Mouse (Mus musculus): ENCODE data around the gene Spock3. TPM values are rescaled to one million over a fixed set of nuclear protein-coding genes. Genes with fewer than 3 reads are reported as not detected.
A peak's percentile ranks its signal among the peaks of the same experiment; 100 is the strongest.

Spock3 gene
- polyA plus RNA-seq (2014; fragmentation: Nextera tagmentation; extraction: Ambion mirVana): 18.1 and 20.8 TPM in 2 replicates

- WGBS: 43% methylated on average over 2 of the region's 2 CpGs
- Histone ChIP-seq H3K4me1 (replicated peaks; ENCODE audit: control insufficient read depth, insufficient read depth, low read length) (no peaks in the 10 kb centered on the region), H3K27ac (ENCODE audit: low read depth, low read length) (0 out of 2 replicates have a peak within 1 kb of the TSS, but pooled peaks have one; percentile 42), H3K4me2 (replicated peaks; ENCODE audit: low read depth, low read length) (peak within 1 kb of the TSS; percentile 93), H3K9ac (ENCODE audit: low read depth, low read length) (peak within 1 kb of the TSS; percentile 75), H3K27me3 (ENCODE audit: control insufficient read depth, insufficient read depth, low read length) (no peaks in the 10 kb centered on the region), H3K9me3 (ENCODE audit: control insufficient read depth, low read length) (no peaks in the 10 kb centered on the region), H3K36me3 (ENCODE audit: control insufficient read depth, insufficient read depth, low read length) (no peaks in the 10 kb centered on the region), H3K4me3 (ENCODE audit: low read depth, low read length) (peak within 1 kb of the TSS; percentile 64)
- ATAC-seq (ENCODE audit: low FRiP score): no peak
- no peak for DNase-seq (ENCODE audit: low spot score)
Observed at GRCm38 (mm10) chr8:62950709-62951108, at the start of gene Spock3. Spock3 (plus strand) TSS chr8:62951009.

- whole genome bisulfite sequencing: under 1% methylated on average over 39 of the region's 50 CpGs
- Histone ChIP-seq H3K9ac (ENCODE audit: low read depth, low read length) (peak overlapping the region; percentile 75), H3K4me2 (replicated peaks; ENCODE audit: low read depth, low read length) (peak overlapping the region; percentile 93), H3K4me1 (replicated peaks; ENCODE audit: control insufficient read depth, insufficient read depth, low read length) (no peaks in the 10 kb centered on the region), H3K9me3 (ENCODE audit: control insufficient read depth, low read length) (no peaks in the 10 kb centered on the region), H3K27me3 (ENCODE audit: control insufficient read depth, insufficient read depth, low read length) (no peaks in the 10 kb centered on the region), H3K36me3 (ENCODE audit: control insufficient read depth, insufficient read depth, low read length) (no peaks in the 10 kb centered on the region), H3K4me3 (ENCODE audit: low read depth, low read length) (peak overlapping the region; percentile 64), H3K27ac (ENCODE audit: low read depth, low read length) (0 out of 2 replicates have a peak overlapping the region, but pooled peaks have one; percentile 42)
- DNase-seq (ENCODE audit: low spot score) (peak; percentile 68), ATAC-seq (ENCODE audit: low FRiP score) (peak; percentile 92)
Observed at GRCm38 (mm10) chr8:62951173-62952134, 645 bp downstream of the Spock3 start.

- Histone ChIP-seq H3K4me1 (replicated peaks; ENCODE audit: control insufficient read depth, insufficient read depth, low read length) (no peaks in the 10 kb centered on the region), H3K27me3 (ENCODE audit: control insufficient read depth, insufficient read depth, low read length) (no peaks in the 10 kb centered on the region), H3K9ac (ENCODE audit: low read depth, low read length) (no peak overlapping the region), H3K27ac (ENCODE audit: low read depth, low read length) (no peak overlapping the region), H3K9me3 (ENCODE audit: control insufficient read depth, low read length) (no peaks in the 10 kb centered on the region), H3K36me3 (ENCODE audit: control insufficient read depth, insufficient read depth, low read length) (no peaks in the 10 kb centered on the region), H3K4me2 (replicated peaks; ENCODE audit: low read depth, low read length) (peak overlapping the region; percentile 93), H3K4me3 (ENCODE audit: low read depth, low read length) (peak overlapping the region; percentile 64)
- no peak for ATAC-seq (ENCODE audit: low FRiP score)
- 23% methylated on average over 3 of the region's 3 CpGs for WGBS
- peak; percentile 29 for DNase-seq (ENCODE audit: low spot score)
Observed at GRCm38 (mm10) chr8:62952481-62952880, 1.7 kb downstream of the Spock3 start.

- H3K4me1 ChIP-seq (replicated peaks; ENCODE audit: control insufficient read depth, insufficient read depth, low read length): no peaks in the 10 kb centered on the region
- H3K4me2 ChIP-seq (replicated peaks; ENCODE audit: low read depth, low read length): no peak overlapping the region
- H3K27me3 ChIP-seq (ENCODE audit: control insufficient read depth, insufficient read depth, low read length): no peaks in the 10 kb centered on the region
- no peak for ATAC-seq (ENCODE audit: low FRiP score)
- 92% methylated on average over 3 of the region's 3 CpGs for WGBS
- H3K9me3 ChIP-seq (ENCODE audit: control insufficient read depth, low read length): no peaks in the 10 kb centered on the region
- H3K36me3 ChIP-seq (ENCODE audit: control insufficient read depth, insufficient read depth, low read length): no peaks in the 10 kb centered on the region
- H3K9ac ChIP-seq (ENCODE audit: low read depth, low read length): no peak overlapping the region
- no peak overlapping the region for H3K27ac ChIP-seq (ENCODE audit: low read depth, low read length)
- no peak overlapping the region for H3K4me3 ChIP-seq (ENCODE audit: low read depth, low read length)
- DNase-seq (ENCODE audit: low spot score): no peak
Observed at GRCm38 (mm10) chr8:62962608-62963007, 11.8 kb downstream of the Spock3 start.

- Histone ChIP-seq H3K27me3 (ENCODE audit: control insufficient read depth, insufficient read depth, low read length) (no peaks in the 10 kb centered on the region), H3K4me1 (replicated peaks; ENCODE audit: control insufficient read depth, insufficient read depth, low read length) (no peaks in the 10 kb centered on the region), H3K4me2 (replicated peaks; ENCODE audit: low read depth, low read length) (no peak overlapping the region), H3K36me3 (ENCODE audit: control insufficient read depth, insufficient read depth, low read length) (no peaks in the 10 kb centered on the region), H3K4me3 (ENCODE audit: low read depth, low read length) (no peak overlapping the region), H3K9me3 (ENCODE audit: control insufficient read depth, low read length) (no peaks in the 10 kb centered on the region), H3K27ac (ENCODE audit: low read depth, low read length) (no peak overlapping the region), H3K9ac (ENCODE audit: low read depth, low read length) (no peak overlapping the region)
- WGBS: 63% methylated on average over 2 of the region's 2 CpGs
- DNase-seq (ENCODE audit: low spot score): no peak
- ATAC-seq (ENCODE audit: low FRiP score): no peak
Observed at GRCm38 (mm10) chr8:62969802-62970372, 19.1 kb downstream of the Spock3 start.

- ATAC-seq (ENCODE audit: low FRiP score): no peak
Observed at GRCm38 (mm10) chr8:63088984-63089383, 138.2 kb downstream of the Spock3 start.

GRCm38 (mm10) chr8:63098200-63098599, 147.4 kb downstream of the Spock3 start:
- Histone ChIP-seq H3K4me3 (ENCODE audit: low read depth, low read length) (no peak overlapping the region), H3K27ac (ENCODE audit: low read depth, low read length) (no peak overlapping the region), H3K36me3 (ENCODE audit: control insufficient read depth, insufficient read depth, low read length) (no peaks in the 10 kb centered on the region), H3K9ac (ENCODE audit: low read depth, low read length) (no peak overlapping the region), H3K4me2 (replicated peaks; ENCODE audit: low read depth, low read length) (no peak overlapping the region), H3K27me3 (ENCODE audit: control insufficient read depth, insufficient read depth, low read length) (no peaks in the 10 kb centered on the region), H3K9me3 (ENCODE audit: control insufficient read depth, low read length) (no peaks in the 10 kb centered on the region), H3K4me1 (replicated peaks; ENCODE audit: control insufficient read depth, insufficient read depth, low read length) (no peaks in the 10 kb centered on the region)
- no peak for ATAC-seq (ENCODE audit: low FRiP score)
- no peak for DNase-seq (ENCODE audit: low spot score)
- WGBS: 90% methylated on average over 2 of the region's 2 CpGs

More at GRCm38 (mm10) chr8:63088984-63089383, 138.2 kb downstream of the Spock3 start:
- no peak overlapping the region for H3K27ac ChIP-seq (ENCODE audit: low read depth, low read length)
- no peaks in the 10 kb centered on the region for H3K4me1 ChIP-seq (replicated peaks; ENCODE audit: control insufficient read depth, insufficient read depth, low read length)
- DNase-seq (ENCODE audit: low spot score): no peak
- H3K27me3 ChIP-seq (ENCODE audit: control insufficient read depth, insufficient read depth, low read length): no peaks in the 10 kb centered on the region
- H3K4me2 ChIP-seq (replicated peaks; ENCODE audit: low read depth, low read length): no peak overlapping the region
- no peak overlapping the region for H3K4me3 ChIP-seq (ENCODE audit: low read depth, low read length)
- H3K9me3 ChIP-seq (ENCODE audit: control insufficient read depth, low read length): no peaks in the 10 kb centered on the region
- WGBS: 89% methylated on average over 3 of the region's 3 CpGs
- no peak overlapping the region for H3K9ac ChIP-seq (ENCODE audit: low read depth, low read length)
- H3K36me3 ChIP-seq (ENCODE audit: control insufficient read depth, insufficient read depth, low read length): no peaks in the 10 kb centered on the region

- no peaks in the 10 kb centered on the region for H3K36me3 ChIP-seq (ENCODE audit: control insufficient read depth, insufficient read depth, low read length)
- DNase-seq (ENCODE audit: low spot score): no peak
- WGBS: 52% methylated on average over 1 of the region's 1 CpGs
- H3K9ac ChIP-seq (ENCODE audit: low read depth, low read length): no peak overlapping the region
- no peak overlapping the region for H3K4me2 ChIP-seq (replicated peaks; ENCODE audit: low read depth, low read length)
- H3K9me3 ChIP-seq (ENCODE audit: control insufficient read depth, low read length): no peaks in the 10 kb centered on the region
- H3K27ac ChIP-seq (ENCODE audit: low read depth, low read length): no peak overlapping the region
- no peak for ATAC-seq (ENCODE audit: low FRiP score)
- H3K4me1 ChIP-seq (replicated peaks; ENCODE audit: control insufficient read depth, insufficient read depth, low read length): no peaks in the 10 kb centered on the region
- H3K27me3 ChIP-seq (ENCODE audit: control insufficient read depth, insufficient read depth, low read length): no peaks in the 10 kb centered on the region
- H3K4me3 ChIP-seq (ENCODE audit: low read depth, low read length): no peak overlapping the region
Observed at GRCm38 (mm10) chr8:63109761-63110160, 159.0 kb downstream of the Spock3 start.

All from hindbrain, embryonic 11.5 days (tissue).